Mouse (Mus musculus) lung, adult 2 months (tissue): Measurements from ENCODE around the gene Lrrc8c.

ENCODE experiments used
- CTCF ChIP-seq: fragments of 200-500 bp; IDR thresholded peaks from 2 replicates; pipeline ENCODE4 v1.5.1; 2011; ENCODE audit warnings: mild to moderate bottlenecking, low read length, control low read depth; ENCODE audit not compliant: insufficient read depth
- POLR2A ChIP-seq: fragments of 200-500 bp; IDR thresholded peaks from 2 replicates; pipeline ENCODE4 v1.6.1; 2011; ENCODE audit warnings: low read depth, mild to moderate bottlenecking, control low read depth, low read length, borderline replicate concordance; ENCODE audit errors: extremely low read depth

DNA sequence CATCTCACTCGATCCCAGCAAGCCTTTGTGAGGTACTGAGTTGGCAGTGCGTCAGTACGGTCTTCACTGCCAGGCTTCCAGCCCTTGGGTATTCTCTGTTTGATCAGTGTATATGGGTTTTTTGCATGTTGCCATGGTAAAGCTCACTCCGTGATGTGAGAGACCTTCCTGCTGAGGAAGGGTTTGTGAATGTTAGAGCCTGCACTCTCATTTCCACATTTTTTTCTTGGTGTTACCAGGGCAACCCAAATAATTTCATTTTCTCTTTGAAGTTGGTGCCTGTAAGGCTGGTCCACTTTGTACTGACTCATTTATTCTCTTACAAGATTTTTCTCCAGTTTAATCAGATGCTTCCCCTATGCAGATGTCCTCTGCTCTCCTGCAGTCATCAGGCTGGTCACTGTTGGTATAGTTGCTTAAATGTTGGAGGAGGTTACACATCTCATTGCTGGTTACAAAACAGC is 38.6 kb downstream of the Lrrc8c start:
- TF ChIP-seq POLR2A = no peak
- TF ChIP-seq CTCF = no peak
